Mouse (Mus musculus) limb, embryonic 11.5 days (tissue): Measurements from ENCODE around the gene Myl6. TPM values are rescaled to one million over a fixed set of nuclear protein-coding genes. Genes with fewer than 3 reads are reported as not detected.

Experiments
- ATAC-seq: fragments of 200-750 bp; cut with Nextera tagmentation; 2 replicates; pipeline ENCODE4 v1.8.0; 2017; ENCODE audit warnings: low read depth; ENCODE audit not compliant: insufficient number of reproducible peaks, low FRiP score, low TSS enrichment
- DNase-seq: peaks from one replicate; pipeline ENCODE4 v3.0.0-alpha.2; 2015; ENCODE audit warnings: low spot score
- H3K27ac ChIP-seq: fragments of 300-500 bp; sonication (generic); replicated peaks from 2 replicates; pipeline ENCODE4 v1.5.1; 2014; ENCODE audit warnings: low read depth, mild to moderate bottlenecking, low read length
- H3K27me3 ChIP-seq: fragments of 300-500 bp; sonication (generic); 2 replicates; pipeline ENCODE4 v1.6.1; 2014; ENCODE audit warnings: mild to moderate bottlenecking, low read length, mixed read lengths; ENCODE audit not compliant: control insufficient read depth, insufficient read depth
- H3K36me3 ChIP-seq: fragments of 300-500 bp; sonication (generic); 2 replicates; pipeline ENCODE4 v1.6.1; 2014; ENCODE audit warnings: mild to moderate bottlenecking, low read length, moderate library complexity, mixed read lengths; ENCODE audit not compliant: control insufficient read depth, insufficient read depth
- H3K4me1 ChIP-seq: fragments of 300-500 bp; sonication (generic); 2 replicates; pipeline ENCODE4 v1.6.1; 2014; ENCODE audit warnings: low read length, mixed read lengths; ENCODE audit not compliant: control insufficient read depth, insufficient read depth
- H3K4me2 ChIP-seq: fragments of 300-500 bp; sonication (generic); 2 replicates; pipeline ENCODE4 v1.6.1; 2014; ENCODE audit warnings: low read depth, mild to moderate bottlenecking, moderate library complexity; ENCODE audit not compliant: severe bottlenecking
- H3K4me3 ChIP-seq: fragments of 300-500 bp; sonication (generic); 2 replicates; pipeline ENCODE4 v1.5.1; 2014; ENCODE audit warnings: low read depth, low read length
- H3K9ac ChIP-seq: fragments of 300-500 bp; sonication (generic); 2 replicates; pipeline ENCODE4 v1.6.1; 2014; ENCODE audit warnings: mild to moderate bottlenecking, low read length
- H3K9me3 ChIP-seq: fragments of 300-500 bp; sonication (generic); 2 replicates; pipeline ENCODE4 v1.6.1; 2016; ENCODE audit warnings: low read length; ENCODE audit not compliant: control insufficient read depth
- WGBS: fragments of 180-500 bp; shearing (Covaris S2); extraction: QIAGEN DNeasy Blood & Tissue Kit; methylation state at CpG from one replicate; pipeline ENCODE4 v1.1.7; 2014; 5-methylcytosine and 5-hydroxymethylcytosine counted together
- microRNA-seq: library from miRNA; unstranded; fragments of <30 nt; microRNA quantifications from one replicate; pipeline ENCODE4, GENCODE M21; 2016
- polyA plus RNA-seq: library from polyadenylated mRNA; unstranded; fragments of >200 nt; fragmentation: Nextera tagmentation; extraction: Ambion mirVana; gene quantifications from 2 replicates; pipeline ENCODE4 v1.2.1, GENCODE M21; 2014

The Myl6 gene
- polyA plus RNA-seq, 1 experiment from 2014 or later, result 696 TPM

- no peak overlapping the region for H3K4me2 ChIP-seq
- H3K27me3 ChIP-seq, result no peaks in the 10 kb centered on the region
- ATAC-seq, result no peak
- H3K4me3 ChIP-seq, result no peak overlapping the region
- no peak overlapping the region for H3K27ac ChIP-seq
- 64% methylated on average over 6 of the region's 6 CpGs for whole genome bisulfite sequencing
- no peak overlapping the region for H3K9ac ChIP-seq
- H3K36me3 ChIP-seq, result peaks cover 5% of the 10 kb centered on the region
- H3K9me3 ChIP-seq, result no peaks in the 10 kb centered on the region
- no peak for DNase-seq
- no peaks in the 10 kb centered on the region for H3K4me1 ChIP-seq
Measured at GRCm38 (mm10) chr10:128444354-128444753, 49.6 kb downstream of the Myl6 start.

- Histone ChIP-seq H3K27me3 (no peaks in the 10 kb centered on the region), H3K27ac (no peak overlapping the region), H3K4me1 (no peaks in the 10 kb centered on the region), H3K36me3 (peaks cover 10% of the 10 kb centered on the region), H3K9me3 (no peaks in the 10 kb centered on the region), H3K9ac (no peak overlapping the region), H3K4me2 (no peak overlapping the region), H3K4me3 (no peak overlapping the region)
- DNase-seq, result no peak
- WGBS, result 97% methylated on average over 1 of the region's 1 CpGs
- ATAC-seq, result no peak
Measured at GRCm38 (mm10) chr10:128442718-128443117, 51.2 kb downstream of the Myl6 start.

- Histone ChIP-seq H3K4me3 (no peak overlapping the region), H3K4me2 (no peak overlapping the region), H3K36me3 (peaks cover 16% of the 10 kb centered on the region), H3K27ac (no peak overlapping the region), H3K4me1 (no peaks in the 10 kb centered on the region), H3K9me3 (no peaks in the 10 kb centered on the region), H3K9ac (no peak overlapping the region), H3K27me3 (no peaks in the 10 kb centered on the region)
- no peak for ATAC-seq
- 93% methylated on average over 10 of the region's 10 CpGs for WGBS
- no peak for DNase-seq
Measured at GRCm38 (mm10) chr10:128441324-128442119, 52.4 kb downstream of the Myl6 start.

Small RNAs within 50 kb of the gene (microRNA-seq; reads per million reads assigned to microRNA genes)
- gene Mir6916 (not detected), gene Mir8105 (2.4 reads per million)

Other genes starting within 250 kb of the Myl6 start
- gene Apon, start 240.0 kb downstream of the Myl6 start, polyA plus RNA-seq, result 0.50 and 0.52 TPM in 2 replicates
- gene Apof, start 225.5 kb downstream of the Myl6 start, polyA plus RNA-seq, result not detected in 2 replicates
- 12.0 and 14.0 TPM in 2 replicates for gene Stat2, start 223.6 kb downstream of the Myl6 start, polyA plus RNA-seq
- not detected in 2 replicates for gene Il23a, start 195.4 kb downstream of the Myl6 start, polyA plus RNA-seq
- gene Pan2, start 190.8 kb downstream of the Myl6 start, polyA plus RNA-seq, result 37.5 and 38.7 TPM in 2 replicates
- 343 and 351 TPM in 2 replicates for gene Cnpy2, start 171.7 kb downstream of the Myl6 start, polyA plus RNA-seq
- gene Cs, start 156.4 kb downstream of the Myl6 start, polyA plus RNA-seq, result 231 and 232 TPM in 2 replicates
- gene Coq10a, start 125.1 kb downstream of the Myl6 start, polyA plus RNA-seq, result 8.5 and 11.0 TPM in 2 replicates
- 12.0 and 12.8 TPM in 2 replicates for gene Ankrd52, start 117.0 kb downstream of the Myl6 start, polyA plus RNA-seq
- gene Slc39a5, start 92.9 kb downstream of the Myl6 start, polyA plus RNA-seq, result 0.07 and 0.20 TPM in 2 replicates
- gene Nabp2, start 82.7 kb downstream of the Myl6 start, polyA plus RNA-seq, result 89.9 and 91.8 TPM in 2 replicates
- gene Rnf41, start 82.5 kb downstream of the Myl6 start, polyA plus RNA-seq, result 34.3 and 34.6 TPM in 2 replicates
- 96.5 and 105 TPM in 2 replicates for gene Smarcc2, start 34.9 kb downstream of the Myl6 start, polyA plus RNA-seq
- gene Myl6b, start 4.5 kb upstream of the Myl6 start, polyA plus RNA-seq, result 3.1 and 4.4 TPM in 2 replicates
- gene Esyt1, start 31.7 kb upstream of the Myl6 start, polyA plus RNA-seq, result 7.6 and 8.9 TPM in 2 replicates
- 15.3 and 19.4 TPM in 2 replicates for gene Zc3h10, start 53.6 kb upstream of the Myl6 start, polyA plus RNA-seq
- 4,010 and 4,046 TPM in 2 replicates for gene Rpl41, start 55.2 kb upstream of the Myl6 start, polyA plus RNA-seq
- gene Pa2g4, start 71.8 kb upstream of the Myl6 start, polyA plus RNA-seq, result 274 and 289 TPM in 2 replicates
- gene Erbb3, start 95.5 kb upstream of the Myl6 start, polyA plus RNA-seq, result 7.6 and 8.1 TPM in 2 replicates
- gene Rps26, start 132.6 kb upstream of the Myl6 start, polyA plus RNA-seq, result 831 and 876 TPM in 2 replicates
- 3.2 and 3.4 TPM in 2 replicates for gene Ikzf4, start 151.8 kb upstream of the Myl6 start, polyA plus RNA-seq
- 12.2 and 12.3 TPM in 2 replicates for gene Suox, start 179.9 kb upstream of the Myl6 start, polyA plus RNA-seq
- gene Rab5b, start 202.1 kb upstream of the Myl6 start, polyA plus RNA-seq, result 62.4 and 62.5 TPM in 2 replicates
- gene Pmel, start 210.1 kb upstream of the Myl6 start, polyA plus RNA-seq, result 0.34 and 0.87 TPM in 2 replicates
- 151 TPM in 2 replicates for gene Cdk2, start 210.9 kb upstream of the Myl6 start, polyA plus RNA-seq